Mouse (Mus musculus) hindbrain, embryonic 12.5 days (tissue): ENCODE results near the gene Ccpg1. TPM values are rescaled to one million over a fixed set of nuclear protein-coding genes. Genes with fewer than 3 reads are reported as not detected.

ENCODE experiments used
- ATAC-seq: fragments of 200-750 bp; cut with Nextera tagmentation; 2 replicates; pipeline ENCODE4 v1.8.0; 2017; ENCODE audit warnings: moderate TSS enrichment; ENCODE audit not compliant: low FRiP score
- H3K27ac ChIP-seq: fragments of 300-500 bp; sonication (generic); 2 replicates; pipeline ENCODE4 v1.5.1; 2016; ENCODE audit warnings: mild to moderate bottlenecking
- H3K27me3 ChIP-seq: fragments of 300-500 bp; sonication (generic); 2 replicates; pipeline ENCODE4 v1.6.1; 2016; ENCODE audit warnings: mild to moderate bottlenecking
- H3K36me3 ChIP-seq: fragments of 300-500 bp; sonication (generic); 2 replicates; pipeline ENCODE4 v1.6.1; 2016; ENCODE audit warnings: mild to moderate bottlenecking
- H3K4me1 ChIP-seq: fragments of 300-500 bp; sonication (generic); 2 replicates; pipeline ENCODE4 v1.6.1; 2016
- H3K4me2 ChIP-seq: fragments of 300-500 bp; sonication (generic); replicated peaks from 2 replicates; pipeline ENCODE4 v1.6.1; 2016; ENCODE audit warnings: mild to moderate bottlenecking
- H3K4me3 ChIP-seq: fragments of 300-500 bp; sonication (generic); 2 replicates; pipeline ENCODE4 v1.5.1; 2016; ENCODE audit warnings: mild to moderate bottlenecking
- H3K9ac ChIP-seq: fragments of 300-500 bp; sonication (generic); 2 replicates; pipeline ENCODE4 v1.6.1; 2016; ENCODE audit warnings: mild to moderate bottlenecking, moderate library complexity
- H3K9me3 ChIP-seq: fragments of 300-500 bp; sonication (generic); replicated peaks from 2 replicates; pipeline ENCODE4 v1.6.1; 2016; ENCODE audit warnings: mild to moderate bottlenecking
- WGBS: fragments of 180-500 bp; shearing (Covaris S2); methylation state at CpG from one replicate; pipeline ENCODE4 v1.1.7; 2016; 5-methylcytosine and 5-hydroxymethylcytosine counted together
- polyA plus RNA-seq: library from polyadenylated mRNA; unstranded; fragments of >200 nt; fragmentation: Nextera tagmentation; extraction: Ambion mirVana; gene quantifications from 2 replicates; pipeline ENCODE4 v1.2.1, GENCODE M21; 2016

Ccpg1 gene
- polyA plus RNA-seq, 1 experiment from 2014 or later, result 38.7 TPM

DNA sequence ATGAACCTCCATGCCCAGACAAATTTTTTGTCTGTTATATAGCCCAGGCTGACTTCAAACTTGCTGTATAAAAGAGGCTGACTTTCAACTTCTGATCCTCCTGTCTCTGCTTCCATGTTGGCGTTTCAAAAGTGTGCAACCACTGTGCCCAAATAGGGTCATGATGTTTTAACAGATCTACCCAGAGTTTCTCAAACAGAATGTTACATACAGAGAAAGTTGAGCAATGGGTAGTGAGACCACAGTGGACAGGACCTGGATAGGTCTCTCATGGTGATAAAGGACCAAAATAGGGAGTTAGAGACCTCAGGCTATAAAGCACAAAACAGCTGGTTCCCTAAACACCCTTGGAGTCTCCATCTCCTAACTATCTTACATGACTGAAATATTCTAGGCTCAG, 45.2 kb downstream of the Ccpg1 start:
- Histone ChIP-seq H3K9ac (no peak overlapping the region), H3K36me3 (peaks cover 33% of the 10 kb centered on the region), H3K27me3 (no peaks in the 10 kb centered on the region), H3K27ac (no peak overlapping the region), H3K4me2 (no peak overlapping the region), H3K4me1 (0 out of 2 replicates have a peak, but pooled peaks cover 5% of the 10 kb centered on the region), H3K4me3 (no peak overlapping the region), H3K9me3 (no peaks in the 10 kb centered on the region)
- no peak for ATAC-seq
- WGBS, result 86% methylated on average over 1 of the region's 1 CpGs

DNA sequence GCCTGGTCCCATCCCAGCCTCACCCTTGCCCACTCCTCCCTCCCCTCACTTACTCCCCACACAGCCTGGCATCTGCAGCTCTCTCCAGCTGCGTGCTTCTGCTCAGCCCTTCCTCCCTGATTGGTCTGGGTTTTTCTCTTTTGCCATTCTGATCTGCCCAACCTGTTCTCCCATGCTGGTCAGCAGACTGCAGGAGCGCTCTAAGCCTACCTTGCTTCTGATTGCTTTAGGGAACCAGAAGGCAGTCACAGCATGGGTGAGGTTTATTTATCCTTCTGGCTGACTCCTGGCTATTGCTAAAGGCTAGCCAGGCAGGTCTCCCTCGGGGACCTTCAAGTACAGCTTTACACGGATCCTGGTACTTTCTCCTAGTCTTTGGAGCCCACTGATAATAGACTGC, 46.2 kb downstream of the Ccpg1 start:
- Histone ChIP-seq H3K36me3 (peaks cover 33% of the 10 kb centered on the region), H3K27ac (no peak overlapping the region), H3K4me1 (0 out of 2 replicates have a peak, but pooled peaks cover 1% of the 10 kb centered on the region), H3K4me2 (no peak overlapping the region), H3K27me3 (no peaks in the 10 kb centered on the region), H3K9ac (no peak overlapping the region), H3K9me3 (no peaks in the 10 kb centered on the region), H3K4me3 (no peak overlapping the region)
- ATAC-seq, result no peak
- WGBS, result 77% methylated on average over 4 of the region's 4 CpGs

DNA sequence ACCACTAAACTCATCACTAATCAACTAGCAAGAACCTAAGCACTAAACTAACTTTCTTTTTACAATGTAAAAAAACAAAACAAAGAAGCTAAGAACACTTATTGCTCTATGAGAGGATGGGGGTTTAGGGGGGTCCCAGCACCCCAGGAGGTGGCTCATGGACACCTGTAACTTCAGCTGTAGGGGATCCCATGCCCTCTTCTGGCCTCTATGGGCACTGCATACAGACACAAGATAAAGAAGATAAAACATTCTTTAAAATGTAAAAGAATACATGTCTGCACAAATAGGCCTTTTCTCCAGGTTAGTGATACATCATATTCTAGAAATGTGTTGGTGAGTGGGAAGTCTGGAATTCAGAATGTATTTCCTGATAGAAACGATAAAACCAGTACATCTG, 48.2 kb downstream of the Ccpg1 start:
- 95% methylated on average over 1 of the region's 1 CpGs for WGBS
- no peak for ATAC-seq

DNA sequence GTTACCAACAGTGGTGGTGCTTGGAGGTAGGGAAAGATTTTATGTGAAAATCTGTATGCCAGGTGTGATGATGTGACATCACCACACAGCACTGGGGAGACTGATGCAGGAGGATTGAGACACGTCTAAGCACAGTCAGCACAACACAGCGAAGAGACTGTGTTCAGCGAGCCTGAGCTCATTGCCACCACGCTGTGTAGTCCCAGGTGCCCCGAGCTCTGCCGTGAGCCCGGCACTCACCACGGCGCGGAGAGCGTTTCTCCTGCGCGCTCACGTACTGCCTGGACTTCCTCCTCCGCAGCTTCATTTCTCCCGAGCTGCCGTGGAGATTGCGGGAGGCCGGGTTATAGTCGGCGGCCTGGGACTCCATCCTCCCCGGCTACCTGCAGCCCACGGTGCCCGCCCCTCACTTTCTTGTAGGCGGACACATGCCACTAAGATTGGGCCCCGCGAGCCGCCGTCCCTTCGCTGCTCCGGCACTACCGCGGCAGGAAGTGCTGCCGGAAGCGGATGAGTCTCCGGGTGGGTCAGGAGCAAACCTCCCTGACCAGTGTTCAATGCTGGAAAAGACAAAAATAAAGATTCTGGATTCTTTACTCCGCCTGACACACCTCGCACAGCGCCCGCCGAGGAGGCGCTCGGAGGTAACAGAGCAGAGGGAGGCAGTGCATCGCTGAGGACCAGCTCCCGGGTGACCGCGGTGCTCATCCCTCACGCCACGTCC, 54.2 kb downstream of the Ccpg1 start:
- H3K9me3 ChIP-seq, result no peaks in the 10 kb centered on the region
- peaks cover 19% of the 10 kb centered on the region for H3K4me1 ChIP-seq
- 1% methylated on average over 49 of the region's 49 CpGs for WGBS
- peak overlapping the region; percentile 78 for H3K4me3 ChIP-seq
- no peaks in the 10 kb centered on the region; the same call in none of the 2 replicates for H3K36me3 ChIP-seq
- H3K9ac ChIP-seq, result peak overlapping the region; percentile 82
- H3K27me3 ChIP-seq, result no peaks in the 10 kb centered on the region; the same call in 1 of the 2 replicates
- peak; percentile 88 for ATAC-seq
- peak overlapping the region; percentile 91 for H3K4me2 ChIP-seq
- peak overlapping the region; percentile 79 for H3K27ac ChIP-seq

More for the DNA sequence above, 48.2 kb downstream of the Ccpg1 start:
- H3K9ac ChIP-seq, result no peak overlapping the region
- H3K27me3 ChIP-seq, result no peaks in the 10 kb centered on the region
- no peak overlapping the region for H3K27ac ChIP-seq
- no peaks in the 10 kb centered on the region for H3K9me3 ChIP-seq
- H3K4me2 ChIP-seq, result no peak overlapping the region
- peaks cover 33% of the 10 kb centered on the region for H3K36me3 ChIP-seq
- H3K4me1 ChIP-seq, result 0 out of 2 replicates have a peak, but pooled peaks cover under 1% of the 10 kb centered on the region
- H3K4me3 ChIP-seq, result no peak overlapping the region

DNA sequence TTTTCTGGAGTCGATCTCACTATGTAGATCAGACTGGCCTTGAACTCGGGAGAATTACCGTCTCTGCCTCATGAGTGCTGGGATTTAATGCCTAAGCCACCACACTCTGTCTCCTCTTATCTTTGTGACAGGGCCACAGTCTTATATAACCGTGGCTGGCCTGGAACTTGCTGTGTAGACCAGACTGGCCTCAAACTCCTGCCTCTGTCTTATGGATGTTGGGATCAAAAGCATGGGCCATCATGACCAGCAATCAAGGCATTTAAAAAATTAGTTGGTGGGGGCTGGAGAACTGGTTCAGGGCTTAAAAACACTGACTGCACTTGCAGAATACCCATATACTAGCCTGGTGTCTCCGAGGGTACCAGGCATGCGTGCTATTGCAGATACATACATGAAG, 54.9 kb downstream of the Ccpg1 start, which contains the start of gene Pigb:
Gene Pigb (minus strand): TSS at position 299 of the 400 bp plus-strand sequence.
- Histone ChIP-seq H3K4me1 (peaks cover 26% of the 10 kb centered on the region), H3K9ac (peak within 1 kb of the TSS; percentile 82), H3K27me3 (no peaks in the 10 kb centered on the region; the same call in 1 of the 2 replicates), H3K4me3 (peak within 1 kb of the TSS; percentile 78), H3K36me3 (no peaks in the 10 kb centered on the region; the same call in 1 of the 2 replicates), H3K4me2 (peak within 1 kb of the TSS; percentile 91), H3K9me3 (no peaks in the 10 kb centered on the region), H3K27ac (peak within 1 kb of the TSS; percentile 79)
- 33% methylated on average over 6 of the region's 6 CpGs for WGBS
- no peak for ATAC-seq

DNA sequence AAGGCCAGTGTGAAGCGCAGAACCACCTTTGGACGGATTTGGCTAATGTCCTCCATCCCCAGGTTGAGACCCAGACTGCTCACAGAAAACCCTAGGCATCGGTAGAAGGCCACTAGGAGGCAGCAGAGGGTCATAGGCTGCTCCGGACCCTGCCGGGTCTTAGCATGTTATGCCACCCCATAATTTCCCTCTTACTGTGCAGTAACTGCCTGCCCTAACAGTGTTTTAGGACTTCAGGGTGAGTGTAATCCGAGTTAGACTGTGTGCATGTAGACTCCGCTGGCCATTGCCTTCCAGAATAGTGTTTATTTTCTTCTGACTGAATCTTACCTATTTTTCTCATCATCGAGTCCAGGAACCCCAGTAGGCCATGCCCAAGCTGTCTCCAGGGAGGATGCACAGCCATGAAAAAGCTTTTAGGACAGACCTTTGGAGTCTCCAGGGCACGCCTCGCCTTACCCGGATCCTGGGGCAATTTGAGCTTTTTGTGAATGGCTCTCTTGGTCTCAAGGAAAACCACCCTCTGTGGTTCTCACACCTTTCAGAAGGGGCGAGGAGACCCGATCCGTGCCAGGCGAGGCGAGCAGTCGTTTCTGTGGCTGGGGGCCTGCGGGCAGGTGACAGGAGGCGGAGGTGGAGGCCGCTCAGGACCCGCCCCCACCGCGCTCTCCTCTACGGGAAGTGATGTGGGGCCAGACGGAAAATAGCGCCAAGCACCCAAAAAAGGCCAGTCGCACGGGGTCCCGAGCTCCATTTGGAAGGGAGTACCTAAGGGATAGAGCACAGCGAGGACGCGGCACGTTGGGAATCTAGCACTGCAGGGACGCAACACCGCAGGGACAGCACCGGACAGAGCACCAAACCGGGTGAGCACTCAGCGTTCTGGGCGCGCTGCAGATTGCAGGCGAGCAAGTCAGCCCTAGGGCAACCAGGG, 59.2 kb downstream of the Ccpg1 start, which contains the start of gene Rab27a:
Gene Rab27a (plus strand): TSS at position 709 of the 934 bp plus-strand sequence.
- ATAC-seq, result peak; percentile 44
- Histone ChIP-seq H3K4me2 (peak within 1 kb of the TSS; percentile 94), H3K9me3 (no peaks in the 10 kb centered on the region), H3K27ac (no peak within 1 kb of the TSS), H3K4me3 (peak within 1 kb of the TSS; percentile 47), H3K9ac (peak within 1 kb of the TSS; percentile 67), H3K36me3 (no peaks in the 10 kb centered on the region), H3K4me1 (peaks cover 23% of the 10 kb centered on the region), H3K27me3 (peaks cover 2% of the 10 kb centered on the region)
- 1% methylated on average over 41 of the region's 41 CpGs for WGBS

DNA sequence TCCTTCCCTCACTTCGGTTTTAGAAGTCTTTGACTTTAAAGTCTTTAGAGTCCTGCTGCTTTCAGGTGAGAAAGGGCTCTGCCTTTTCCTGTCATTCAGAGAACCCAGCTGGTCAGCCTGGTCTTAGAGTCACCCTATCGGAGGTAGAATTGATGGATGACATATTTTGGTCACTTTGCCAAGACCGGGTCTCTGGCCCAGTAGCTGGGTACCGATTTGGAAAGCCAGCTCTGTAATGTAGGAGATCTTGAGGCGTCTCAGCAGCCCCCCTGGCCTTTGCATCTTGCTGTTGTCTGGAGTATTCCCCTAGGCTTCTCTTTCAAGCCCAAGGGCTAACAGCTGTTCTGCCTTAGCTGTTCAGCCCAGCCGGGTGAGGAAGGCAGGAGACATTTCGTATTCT, 60.0 kb downstream of the Ccpg1 start:
- Histone ChIP-seq H3K4me3 (peak overlapping the region; percentile 47), H3K9ac (peak overlapping the region; percentile 67), H3K4me1 (peaks cover 20% of the 10 kb centered on the region), H3K27me3 (peaks cover 2% of the 10 kb centered on the region), H3K4me2 (peak overlapping the region; percentile 94), H3K9me3 (no peaks in the 10 kb centered on the region), H3K36me3 (no peaks in the 10 kb centered on the region), H3K27ac (no peak overlapping the region)
- WGBS, result 13% methylated on average over 7 of the region's 7 CpGs
- ATAC-seq, result no peak

DNA sequence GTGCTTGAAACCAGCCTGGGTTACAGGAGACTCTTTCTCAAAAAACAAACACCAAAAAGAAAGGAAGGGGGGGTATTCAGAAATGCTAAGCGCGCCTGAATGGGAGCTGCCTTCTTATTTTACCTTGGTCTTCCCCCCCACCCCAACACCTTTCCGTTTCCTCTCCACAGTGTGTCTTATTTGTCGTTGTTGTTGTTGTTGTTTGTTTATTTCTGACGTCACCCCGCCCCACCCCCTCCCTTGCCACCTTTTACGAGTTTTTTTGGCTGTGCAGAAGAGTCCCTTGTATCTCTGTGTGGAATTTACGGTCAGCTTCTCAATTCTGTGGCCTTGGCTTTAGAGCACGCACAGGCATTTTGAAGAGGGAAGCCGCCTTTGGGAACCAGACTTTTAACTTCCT, 60.5 kb downstream of the Ccpg1 start:
- no peak for ATAC-seq
- 0 out of 2 replicates have a peak overlapping the region, but pooled peaks have one; percentile 47 for H3K4me3 ChIP-seq
- H3K4me1 ChIP-seq, result peaks cover 15% of the 10 kb centered on the region
- no peaks in the 10 kb centered on the region for H3K36me3 ChIP-seq
- H3K4me2 ChIP-seq, result peak overlapping the region; percentile 94; the same call in 1 of the 2 replicates
- H3K9ac ChIP-seq, result no peak overlapping the region; the same call in 1 of the 2 replicates
- no peaks in the 10 kb centered on the region for H3K9me3 ChIP-seq
- peaks cover 2% of the 10 kb centered on the region for H3K27me3 ChIP-seq
- no peak overlapping the region for H3K27ac ChIP-seq
- 72% methylated on average over 10 of the region's 10 CpGs for WGBS

DNA sequence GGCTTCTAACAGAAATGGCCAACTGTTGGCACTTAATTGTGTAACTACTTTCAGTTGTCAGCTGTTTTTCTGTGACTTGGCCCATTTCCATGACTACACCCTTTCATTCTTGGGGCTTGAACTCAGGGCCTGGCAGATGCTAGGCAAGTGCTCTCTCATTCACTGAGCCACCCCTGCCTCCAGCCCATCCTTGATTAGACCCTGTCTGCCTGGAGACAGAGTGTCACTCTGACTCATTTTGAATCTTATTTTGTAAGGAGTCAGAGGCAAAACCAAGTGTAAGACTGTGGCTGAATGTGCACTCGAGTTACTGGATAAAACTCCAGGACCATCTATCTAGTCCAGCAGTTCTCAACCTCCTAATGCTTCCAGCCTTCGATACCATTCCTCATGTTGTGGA, 62.7 kb downstream of the Ccpg1 start:
- H3K36me3 ChIP-seq, result no peaks in the 10 kb centered on the region
- 80% methylated on average over 2 of the region's 2 CpGs for WGBS
- peaks cover 14% of the 10 kb centered on the region for H3K4me1 ChIP-seq
- no peak overlapping the region for H3K4me2 ChIP-seq
- H3K27ac ChIP-seq, result no peak overlapping the region
- H3K9ac ChIP-seq, result no peak overlapping the region
- peaks cover 2% of the 10 kb centered on the region for H3K27me3 ChIP-seq
- no peaks in the 10 kb centered on the region for H3K9me3 ChIP-seq
- H3K4me3 ChIP-seq, result no peak overlapping the region
- ATAC-seq, result no peak

DNA sequence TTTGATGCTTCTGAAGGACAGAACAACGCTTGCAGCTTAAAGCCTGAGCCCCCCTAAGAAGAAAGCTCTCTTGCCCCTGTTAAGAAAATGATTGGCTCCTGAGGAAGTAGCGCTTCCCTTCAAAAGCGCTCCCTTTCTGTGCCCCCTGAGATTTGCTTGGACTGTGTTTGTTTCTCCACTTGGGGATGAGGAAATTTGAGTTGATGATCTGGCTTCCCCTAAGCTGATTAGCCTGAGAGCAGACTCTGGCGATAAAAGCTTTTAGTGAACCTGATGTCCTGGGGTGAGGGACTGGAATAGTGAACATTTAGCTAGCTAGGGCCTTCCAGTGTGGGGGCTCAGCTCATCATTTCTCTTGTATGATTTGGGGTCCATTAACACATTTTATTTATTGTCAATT, 63.7 kb downstream of the Ccpg1 start:
- Histone ChIP-seq H3K4me2 (no peak overlapping the region), H3K36me3 (no peaks in the 10 kb centered on the region), H3K4me1 (peaks cover 14% of the 10 kb centered on the region), H3K4me3 (no peak overlapping the region), H3K27me3 (peaks cover 2% of the 10 kb centered on the region), H3K9me3 (no peaks in the 10 kb centered on the region), H3K27ac (no peak overlapping the region), H3K9ac (no peak overlapping the region)
- WGBS, result 19% methylated on average over 4 of the region's 4 CpGs
- ATAC-seq, result no peak

DNA sequence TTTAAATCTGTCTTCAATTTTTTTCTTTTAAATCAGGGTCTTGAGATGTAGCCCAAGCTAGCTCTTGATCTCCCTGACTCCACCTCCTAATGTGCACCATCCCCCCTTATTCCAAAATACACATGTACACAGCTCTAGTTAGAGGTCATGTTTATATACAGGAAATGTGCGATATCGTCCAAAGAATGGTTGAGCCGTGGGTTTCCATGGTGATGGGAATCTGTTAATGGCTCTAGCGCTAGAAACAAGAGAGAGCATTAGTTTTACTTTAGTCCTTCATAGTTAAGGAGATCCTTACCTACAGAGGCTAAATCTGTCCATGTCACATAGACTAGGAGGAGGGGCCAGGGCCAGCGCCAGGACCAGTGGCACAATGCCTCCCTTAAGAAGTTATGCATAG, 64.6 kb downstream of the Ccpg1 start:
- Histone ChIP-seq H3K9ac (no peak overlapping the region), H3K4me3 (no peak overlapping the region)
- 79% methylated on average over 5 of the region's 5 CpGs for WGBS

DNA sequence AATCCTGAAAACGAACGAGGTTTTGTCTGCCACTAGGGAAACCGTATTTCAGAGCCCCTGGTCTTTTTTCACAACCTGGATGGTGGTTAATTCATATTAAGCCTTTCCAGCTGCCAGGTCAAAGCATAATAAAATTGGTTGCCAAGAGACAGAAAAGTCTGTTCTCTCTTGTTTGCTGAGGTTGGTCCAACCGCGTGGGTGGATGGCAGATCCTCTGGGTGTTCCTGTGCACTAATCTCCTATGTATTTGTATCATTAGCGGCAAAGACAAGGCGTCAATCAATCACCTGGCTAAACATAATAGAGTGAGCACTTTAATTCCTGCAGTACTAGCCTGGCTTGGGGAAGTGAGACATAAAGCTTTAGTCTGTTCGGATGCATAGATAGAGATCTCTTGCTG, 65.4 kb downstream of the Ccpg1 start:
- ATAC-seq, result no peak
- Histone ChIP-seq H3K9me3 (no peaks in the 10 kb centered on the region), H3K27ac (no peak overlapping the region), H3K36me3 (no peaks in the 10 kb centered on the region), H3K9ac (no peak overlapping the region), H3K4me1 (no peaks in the 10 kb centered on the region), H3K27me3 (peaks cover 2% of the 10 kb centered on the region; the same call in 1 of the 2 replicates), H3K4me2 (no peak overlapping the region), H3K4me3 (no peak overlapping the region)
- 68% methylated on average over 8 of the region's 8 CpGs for WGBS

More for the DNA sequence above, 64.6 kb downstream of the Ccpg1 start:
- H3K9me3 ChIP-seq, result no peaks in the 10 kb centered on the region
- no peak overlapping the region for H3K4me2 ChIP-seq
- peaks cover 2% of the 10 kb centered on the region; the same call in 1 of the 2 replicates for H3K27me3 ChIP-seq
- H3K27ac ChIP-seq, result no peak overlapping the region
- peaks cover 7% of the 10 kb centered on the region for H3K4me1 ChIP-seq
- no peak for ATAC-seq
- no peaks in the 10 kb centered on the region for H3K36me3 ChIP-seq
